Mouse (Mus musculus) thymus, postnatal 10 days (tissue): Measurements from ENCODE around the gene Olfr1058.
"Not testable (repeated sequence)": the region's sequence is repeated elsewhere in the genome, so short reads cannot be mapped to it uniquely, and the experiment has no call there.

Source experiments
- DNase-seq, 2 experiments: peaks; one replicate each; pipeline ENCODE4 v3.0.0; 2021; ENCODE audit warnings: low spot score in 2 of 2

Olfr1058 gene

GRCm38 (mm10) chr2:86388461-86388860 is at the start of gene Olfr1058:
Gene Olfr1058 (minus strand): TSS chr2:86388561.
- not testable (repeated sequence) for DNase-seq

GRCm38 (mm10) chr2:86428511-86428910 is 40.1 kb upstream of the Olfr1058 start:
- DNase-seq, result not testable (repeated sequence)

GRCm38 (mm10) chr2:86426649-86427048 is 38.3 kb upstream of the Olfr1058 start, which contains the start of gene Olfr1062:
Gene Olfr1062 (minus strand): TSS chr2:86426749.
- not testable (repeated sequence) for DNase-seq

GRCm38 (mm10) chr2:86413950-86414349 is 25.6 kb upstream of the Olfr1058 start, which contains the start of gene Olfr1061:
Gene Olfr1061 (minus strand): TSS chr2:86414050.
- no peak for DNase-seq

GRCm38 (mm10) chr2:86395114-86395513 is 6.8 kb upstream of the Olfr1058 start:
- DNase-seq, result no peak

- no peak for DNase-seq
These were observed 10.1 kb downstream of the Olfr1058 start, which contains the start of gene Olfr1057 for GRCm38 (mm10) chr2:86378293-86378692. Gene Olfr1057 (minus strand): TSS chr2:86378393.

GRCm38 (mm10) chr2:86366342-86366741 is 22.0 kb downstream of the Olfr1058 start:
- not testable (repeated sequence) for DNase-seq

GRCm38 (mm10) chr2:86362369-86362768 is 26.0 kb downstream of the Olfr1058 start, which contains the start of gene Olfr1056:
Gene Olfr1056 (minus strand): TSS chr2:86362469.
- DNase-seq, result no peak

- not testable (repeated sequence) for DNase-seq
These were observed 36.6 kb downstream of the Olfr1058 start for GRCm38 (mm10) chr2:86351751-86352150.

GRCm38 (mm10) chr2:86350184-86350583 is 38.2 kb downstream of the Olfr1058 start, which contains the start of gene Olfr1055:
Gene Olfr1055 (minus strand): TSS chr2:86350284.
- no peak for DNase-seq

- DNase-seq, result no peak
These were observed 53.0 kb downstream of the Olfr1058 start, which contains the start of gene Olfr1054 for GRCm38 (mm10) chr2:86335333-86335732. Gene Olfr1054 (minus strand): TSS chr2:86335433.
